Mouse (Mus musculus) embryonic facial prominence, embryonic 15.5 days (tissue): ENCODE data around the gene Sidt1. TPM values are rescaled to one million over a fixed set of nuclear protein-coding genes. Genes with fewer than 3 reads are reported as not detected.

Source experiments
- ATAC-seq: fragments of 200-750 bp; cut with Nextera tagmentation; 2 replicates; pipeline ENCODE4 v1.8.0; 2017; ENCODE audit warnings: low read depth, moderate TSS enrichment; ENCODE audit not compliant: insufficient number of reproducible peaks, low FRiP score, low TSS enrichment
- H3K27ac ChIP-seq: fragments of 300-500 bp; sonication (generic); replicated peaks from 2 replicates; pipeline ENCODE4 v1.5.1; 2015; ENCODE audit warnings: mild to moderate bottlenecking, inconsistent platforms
- H3K27me3 ChIP-seq: fragments of 300-500 bp; sonication (generic); 2 replicates; pipeline ENCODE4 v1.6.1; 2015; ENCODE audit warnings: inconsistent platforms
- H3K36me3 ChIP-seq: fragments of 300-500 bp; sonication (generic); 2 replicates; pipeline ENCODE4 v1.6.1; 2015; ENCODE audit warnings: mild to moderate bottlenecking, inconsistent platforms
- H3K4me1 ChIP-seq: fragments of 300-500 bp; sonication (generic); 2 replicates; pipeline ENCODE4 v1.6.1; 2015; ENCODE audit warnings: inconsistent platforms
- H3K4me2 ChIP-seq: fragments of 300-500 bp; sonication (generic); replicated peaks from 2 replicates; pipeline ENCODE4 v1.6.1; 2015; ENCODE audit warnings: mild to moderate bottlenecking, inconsistent platforms
- H3K4me3 ChIP-seq: fragments of 300-500 bp; sonication (generic); replicated peaks from 2 replicates; pipeline ENCODE4 v1.5.1; 2015; ENCODE audit warnings: mild to moderate bottlenecking, inconsistent platforms
- H3K9ac ChIP-seq: fragments of 300-500 bp; sonication (generic); 2 replicates; pipeline ENCODE4 v1.6.1; 2015; ENCODE audit warnings: inconsistent platforms
- H3K9me3 ChIP-seq: fragments of 300-500 bp; sonication (generic); replicated peaks from 2 replicates; pipeline ENCODE4 v1.6.1; 2016; ENCODE audit warnings: inconsistent platforms
- WGBS: fragments of 180-500 bp; shearing (Covaris S2); methylation state at CpG from one replicate; pipeline ENCODE4 v1.1.7; 2015; 5-methylcytosine and 5-hydroxymethylcytosine counted together
- polyA plus RNA-seq: library from polyadenylated mRNA; unstranded; fragments of >200 nt; fragmentation: Nextera tagmentation; extraction: Ambion mirVana; gene quantifications from 2 replicates; pipeline ENCODE4 v1.2.1, GENCODE M21; 2015

Sidt1 gene
- polyA plus RNA-seq, 1 experiment from 2014 or later, result 0.32 TPM

DNA sequence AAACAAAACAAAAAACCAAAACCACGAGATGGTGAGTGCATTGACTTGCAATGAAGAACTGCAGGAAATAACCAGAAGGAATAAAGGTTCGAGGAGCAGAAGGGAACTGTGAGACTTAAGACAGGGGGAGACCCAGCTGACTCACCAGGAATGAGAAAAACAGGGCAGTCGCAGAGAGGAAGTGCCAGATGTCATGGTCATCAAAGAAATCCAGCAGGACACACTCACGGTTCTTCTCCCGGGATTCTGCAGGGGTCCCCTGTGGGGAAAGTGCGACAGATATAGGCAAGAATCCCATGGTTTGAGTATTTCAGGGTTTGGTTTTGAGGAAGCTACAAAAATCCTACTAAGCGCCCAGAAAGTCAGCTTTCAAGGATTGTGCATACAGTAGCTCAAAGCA lies 89.7 kb downstream of the Sidt1 start:
- ATAC-seq, result no peak
- Histone ChIP-seq H3K9ac (no peak overlapping the region), H3K36me3 (no peaks in the 10 kb centered on the region), H3K4me1 (no peaks in the 10 kb centered on the region), H3K27ac (no peak overlapping the region), H3K27me3 (no peaks in the 10 kb centered on the region), H3K9me3 (no peaks in the 10 kb centered on the region), H3K4me3 (no peak overlapping the region), H3K4me2 (no peak overlapping the region)
- 59% methylated on average over 7 of the region's 7 CpGs for WGBS

DNA sequence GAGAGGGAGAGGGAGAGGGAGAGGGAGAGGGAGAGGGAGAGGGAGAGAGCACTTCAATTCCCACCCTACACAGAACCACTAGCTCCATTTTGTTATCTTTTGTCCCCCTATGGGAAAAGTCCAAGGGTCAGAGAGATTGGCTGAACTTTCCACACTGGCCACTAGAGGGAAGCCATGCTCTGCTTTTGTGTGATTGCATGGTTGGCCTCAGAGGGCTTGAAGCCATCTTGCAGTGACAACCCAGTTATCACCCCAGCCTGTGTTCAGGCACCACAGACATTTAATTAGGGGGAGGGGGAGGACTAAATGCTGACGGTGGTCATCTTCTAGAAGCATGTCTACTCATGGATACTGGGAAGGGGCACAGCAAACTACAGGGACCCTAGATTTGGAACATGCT lies 90.4 kb downstream of the Sidt1 start:
- Histone ChIP-seq H3K4me3 (no peak overlapping the region), H3K36me3 (no peaks in the 10 kb centered on the region), H3K9me3 (no peaks in the 10 kb centered on the region), H3K27me3 (no peaks in the 10 kb centered on the region), H3K4me1 (no peaks in the 10 kb centered on the region), H3K27ac (no peak overlapping the region), H3K4me2 (no peak overlapping the region), H3K9ac (no peak overlapping the region)
- ATAC-seq, result no peak
- WGBS, result 3% methylated on average over 1 of the region's 1 CpGs

DNA sequence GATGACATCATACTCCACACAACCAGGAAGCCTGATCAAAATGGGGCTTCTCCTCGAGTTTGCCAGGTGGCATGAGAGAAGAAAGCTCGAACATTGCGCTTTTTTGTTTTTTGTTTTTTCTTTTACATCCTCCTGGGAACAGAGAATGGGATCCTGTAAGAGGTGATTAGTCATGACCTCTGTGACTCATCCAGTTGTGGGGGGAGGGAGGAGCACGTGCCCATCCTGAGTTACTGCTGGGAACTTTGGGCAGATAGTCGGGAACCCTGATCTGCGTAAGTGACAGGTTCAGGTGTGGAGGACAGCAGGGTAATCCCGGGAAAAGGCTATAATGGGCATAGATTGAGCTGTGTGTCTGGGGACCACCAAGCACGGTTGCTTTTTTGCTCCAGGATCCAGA lies 92.6 kb downstream of the Sidt1 start:
- WGBS, result 58% methylated on average over 8 of the region's 8 CpGs
- Histone ChIP-seq H3K4me1 (no peaks in the 10 kb centered on the region), H3K27me3 (no peaks in the 10 kb centered on the region)

DNA sequence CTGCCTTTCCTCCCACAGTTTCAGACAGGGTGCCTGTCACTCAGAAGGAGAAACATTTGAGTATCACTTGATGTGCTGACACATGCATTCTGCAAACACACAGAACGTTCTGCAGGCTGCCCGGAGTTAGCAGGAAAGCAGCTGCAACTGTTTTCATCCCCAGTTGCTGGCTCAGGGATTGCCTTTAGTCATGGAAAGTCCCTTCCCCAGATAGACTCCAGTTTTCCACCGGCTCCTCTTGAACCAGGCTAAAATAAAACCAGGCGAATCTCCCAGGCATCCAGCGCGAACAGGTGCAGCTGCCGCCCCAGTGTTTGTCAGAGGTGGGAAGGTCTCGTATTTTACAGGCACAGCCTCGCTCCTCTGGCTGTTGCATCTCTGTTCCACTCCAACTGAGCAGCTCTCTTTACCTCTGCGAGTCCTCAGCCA lies 94.1 kb downstream of the Sidt1 start:
- Histone ChIP-seq H3K27me3 (no peaks in the 10 kb centered on the region), H3K36me3 (no peaks in the 10 kb centered on the region), H3K4me1 (no peaks in the 10 kb centered on the region), H3K9me3 (no peaks in the 10 kb centered on the region), H3K4me3 (no peak overlapping the region), H3K4me2 (no peak overlapping the region), H3K27ac (no peak overlapping the region; the same call in 1 of the 2 replicates), H3K9ac (no peak overlapping the region)
- ATAC-seq, result peak; percentile 72
- WGBS, result 34% methylated on average over 10 of the region's 10 CpGs

More for the DNA sequence above, 92.6 kb downstream of the Sidt1 start:
- ATAC-seq, result no peak
- H3K9ac ChIP-seq, result no peak overlapping the region
- no peak overlapping the region for H3K27ac ChIP-seq
- no peak overlapping the region for H3K4me2 ChIP-seq
- H3K9me3 ChIP-seq, result no peaks in the 10 kb centered on the region
- H3K36me3 ChIP-seq, result no peaks in the 10 kb centered on the region
- no peak overlapping the region for H3K4me3 ChIP-seq

DNA sequence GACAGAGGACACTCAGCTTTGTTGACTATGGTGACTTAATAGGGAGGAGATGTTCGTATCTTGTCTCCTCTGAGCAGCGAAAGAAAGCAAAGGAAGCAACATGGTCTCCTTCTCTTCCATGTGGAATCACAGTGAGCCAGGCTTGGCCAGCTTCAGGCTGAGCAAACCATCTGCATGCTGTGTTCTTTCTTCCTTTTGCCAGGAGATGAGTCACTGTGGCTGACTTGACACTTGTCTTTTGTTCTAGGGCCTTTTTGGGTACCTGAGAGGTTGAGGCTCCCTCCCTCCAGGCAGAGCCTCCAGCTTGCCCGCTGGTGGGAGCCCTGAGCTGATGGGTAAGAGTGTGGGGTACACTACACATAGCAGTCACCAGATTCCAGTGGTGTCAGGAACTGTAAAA lies 95.2 kb downstream of the Sidt1 start:
- no peak for ATAC-seq
- H3K4me2 ChIP-seq, result no peak overlapping the region
- 0 out of 2 replicates have a peak overlapping the region, but pooled peaks have one; percentile 49 for H3K27ac ChIP-seq
- no peak overlapping the region for H3K4me3 ChIP-seq
- H3K27me3 ChIP-seq, result no peaks in the 10 kb centered on the region
- WGBS, result 74% methylated on average over 3 of the region's 3 CpGs
- no peaks in the 10 kb centered on the region for H3K4me1 ChIP-seq
- H3K9ac ChIP-seq, result no peak overlapping the region
- no peaks in the 10 kb centered on the region for H3K9me3 ChIP-seq
- H3K36me3 ChIP-seq, result no peaks in the 10 kb centered on the region

DNA sequence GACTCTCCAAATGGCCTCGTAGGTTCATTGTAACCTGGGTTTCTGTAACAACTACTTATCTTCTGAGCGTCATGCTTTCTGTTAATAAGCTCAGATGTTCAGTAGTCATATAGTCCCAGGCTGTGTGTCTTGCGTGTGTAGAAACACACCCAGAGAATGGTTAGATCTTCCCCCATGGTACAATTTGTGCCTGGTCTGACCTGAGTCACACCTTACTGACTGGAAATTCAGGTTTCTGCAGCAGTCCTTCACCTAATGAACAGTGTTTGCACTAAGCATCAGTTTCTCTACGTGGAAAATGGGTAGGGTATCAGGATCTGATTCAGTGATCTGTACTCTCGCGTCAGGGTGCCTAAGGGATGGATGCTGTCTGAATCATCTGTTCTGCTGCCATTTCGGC lies 100.0 kb downstream of the Sidt1 start:
- Histone ChIP-seq H3K4me3 (no peak overlapping the region), H3K9me3 (0 out of 2 replicates have a peak, but pooled peaks cover 2% of the 10 kb centered on the region), H3K4me2 (no peak overlapping the region), H3K4me1 (no peaks in the 10 kb centered on the region), H3K27ac (no peak overlapping the region), H3K9ac (no peak overlapping the region), H3K27me3 (no peaks in the 10 kb centered on the region), H3K36me3 (no peaks in the 10 kb centered on the region)
- ATAC-seq, result no peak
- WGBS, result 80% methylated on average over 7 of the region's 7 CpGs

DNA sequence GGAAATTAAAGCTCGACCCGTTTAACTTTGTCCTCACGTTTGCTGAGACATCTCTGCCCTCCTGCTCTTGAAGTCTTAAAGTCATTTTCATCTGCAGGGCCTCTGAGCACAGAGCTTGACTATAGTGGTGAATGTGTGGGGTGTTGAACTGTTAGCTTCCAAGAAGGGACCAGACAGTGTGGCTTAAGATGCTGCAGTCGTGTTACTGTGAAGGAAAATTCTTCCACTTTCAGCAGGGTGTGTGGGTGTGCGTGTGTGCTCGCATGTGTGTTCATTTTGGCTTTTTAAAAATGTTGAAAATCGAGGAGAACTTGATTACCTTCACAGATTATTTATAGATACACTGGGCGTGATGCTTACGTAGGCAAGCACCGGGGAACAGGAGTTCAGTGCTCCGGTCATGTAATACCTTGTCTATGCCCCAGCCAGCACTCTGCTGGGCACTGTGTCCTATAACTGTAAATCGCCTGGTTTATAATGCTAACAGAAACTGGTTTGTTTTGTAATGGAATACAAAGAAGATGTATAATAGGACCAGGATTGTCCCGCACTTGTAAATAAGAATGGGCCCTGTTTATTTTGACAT lies 106.2 kb downstream of the Sidt1 start:
- no peaks in the 10 kb centered on the region for H3K27me3 ChIP-seq
- H3K36me3 ChIP-seq, result no peaks in the 10 kb centered on the region
- H3K9me3 ChIP-seq, result 0 out of 2 replicates have a peak, but pooled peaks cover 2% of the 10 kb centered on the region
- no peak for ATAC-seq
- no peaks in the 10 kb centered on the region; the same call in 1 of the 2 replicates for H3K4me1 ChIP-seq
- 82% methylated on average over 13 of the region's 13 CpGs for WGBS
- no peak overlapping the region for H3K4me2 ChIP-seq
- H3K9ac ChIP-seq, result no peak overlapping the region
- H3K4me3 ChIP-seq, result no peak overlapping the region
- no peak overlapping the region for H3K27ac ChIP-seq

DNA sequence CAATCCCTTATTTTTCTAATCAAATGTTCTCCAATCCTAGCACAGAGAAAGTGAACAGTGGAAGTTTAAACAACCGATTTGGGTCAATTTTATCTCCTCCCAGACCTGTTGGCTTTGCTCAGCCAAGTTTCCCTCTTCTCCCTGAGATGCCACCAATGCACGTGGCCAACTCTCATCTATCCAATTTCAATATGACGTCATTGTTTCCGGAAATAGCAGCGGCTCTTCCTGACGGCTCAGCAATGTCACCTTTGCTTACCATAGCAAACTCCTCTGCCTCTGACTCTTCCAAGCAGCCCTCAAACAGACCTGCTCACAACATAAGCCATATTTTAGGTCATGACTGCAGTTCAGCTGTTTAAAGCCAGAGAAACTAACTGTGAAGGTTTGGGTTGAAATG lies 111.5 kb downstream of the Sidt1 start:
- no peak overlapping the region for H3K27ac ChIP-seq

DNA sequence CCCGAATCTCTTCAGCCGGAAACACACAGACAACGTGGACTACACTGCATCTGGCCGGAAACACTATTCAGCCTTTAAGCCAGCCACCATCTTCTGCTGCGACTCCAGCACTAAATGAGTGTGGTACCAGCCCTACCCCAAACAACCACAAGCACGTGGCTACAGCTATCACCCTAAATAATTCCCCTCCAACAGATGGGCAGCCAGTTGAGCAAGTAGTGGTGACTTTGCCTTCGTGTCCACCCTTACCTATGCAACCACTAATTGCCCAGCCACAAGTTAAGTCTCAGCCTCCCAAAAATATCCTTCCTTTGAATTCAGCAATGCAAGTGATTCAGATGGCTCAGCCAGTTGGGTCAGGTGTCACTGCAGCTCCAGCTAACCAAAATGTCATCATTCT lies 116.6 kb downstream of the Sidt1 start:
- no peaks in the 10 kb centered on the region for H3K27me3 ChIP-seq
- no peak overlapping the region for H3K9ac ChIP-seq
- H3K27ac ChIP-seq, result no peak overlapping the region
- ATAC-seq, result no peak
- WGBS, result 95% methylated on average over 7 of the region's 7 CpGs
- H3K36me3 ChIP-seq, result peaks cover 87% of the 10 kb centered on the region
- no peaks in the 10 kb centered on the region for H3K9me3 ChIP-seq
- H3K4me1 ChIP-seq, result no peaks in the 10 kb centered on the region
- H3K4me3 ChIP-seq, result no peak overlapping the region
- H3K4me2 ChIP-seq, result no peak overlapping the region

More for the DNA sequence above, 111.5 kb downstream of the Sidt1 start:
- WGBS, result 68% methylated on average over 6 of the region's 6 CpGs
- Histone ChIP-seq H3K36me3 (peaks cover 47% of the 10 kb centered on the region), H3K27me3 (no peaks in the 10 kb centered on the region), H3K9me3 (no peaks in the 10 kb centered on the region), H3K9ac (no peak overlapping the region), H3K4me3 (no peak overlapping the region), H3K4me1 (no peaks in the 10 kb centered on the region; the same call in 1 of the 2 replicates), H3K4me2 (no peak overlapping the region)
- ATAC-seq, result no peak

DNA sequence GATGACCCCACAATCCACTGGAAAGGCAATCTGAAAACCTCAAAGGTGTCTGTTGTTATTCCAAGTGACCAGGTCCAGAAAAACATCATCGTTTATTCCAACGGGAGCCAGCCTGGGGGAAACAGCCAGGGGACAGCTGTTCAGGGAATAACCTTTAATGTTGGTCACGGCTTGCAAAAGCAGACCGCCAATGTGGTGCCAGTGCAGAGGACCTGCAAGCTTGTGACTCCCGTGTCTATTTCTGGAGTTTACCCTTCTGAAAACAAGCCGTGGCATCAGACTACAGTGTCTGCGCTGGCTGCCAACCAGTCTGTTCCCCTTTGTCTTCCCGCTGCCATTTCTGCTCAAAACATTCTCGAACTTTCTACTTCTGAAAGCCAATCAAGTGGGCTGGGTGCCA lies 117.5 kb downstream of the Sidt1 start:
- 92% methylated on average over 9 of the region's 9 CpGs for WGBS
- Histone ChIP-seq H3K4me2 (no peak overlapping the region), H3K27ac (no peak overlapping the region), H3K4me1 (no peaks in the 10 kb centered on the region), H3K9ac (no peak overlapping the region), H3K27me3 (no peaks in the 10 kb centered on the region), H3K4me3 (no peak overlapping the region), H3K36me3 (peaks cover 80% of the 10 kb centered on the region), H3K9me3 (no peaks in the 10 kb centered on the region)
- ATAC-seq, result no peak

DNA sequence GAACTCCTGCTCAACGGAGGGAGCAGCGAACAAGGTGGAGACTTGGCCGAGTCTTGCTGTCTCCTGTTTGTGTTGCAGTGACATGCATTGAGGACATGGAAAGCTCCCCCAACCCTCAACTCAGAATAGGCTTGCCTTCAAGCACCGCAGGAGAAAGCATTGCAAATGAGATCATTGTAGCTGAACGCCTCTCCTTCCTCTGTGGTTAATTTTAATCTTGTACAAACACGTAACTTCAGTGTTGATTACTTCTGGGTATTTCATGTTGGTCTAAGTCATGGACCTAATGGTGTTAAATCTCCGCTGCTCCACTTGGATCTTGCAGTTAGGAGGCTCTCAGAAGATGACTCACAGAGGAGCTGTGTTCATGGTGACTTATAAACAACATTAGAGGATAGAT lies 120.3 kb downstream of the Sidt1 start:
- Histone ChIP-seq H3K4me1 (no peaks in the 10 kb centered on the region), H3K36me3 (peaks cover 61% of the 10 kb centered on the region), H3K9me3 (no peaks in the 10 kb centered on the region), H3K4me2 (no peak overlapping the region), H3K4me3 (no peak overlapping the region), H3K9ac (no peak overlapping the region), H3K27ac (no peak overlapping the region), H3K27me3 (no peaks in the 10 kb centered on the region)
- ATAC-seq, result no peak
- 77% methylated on average over 7 of the region's 7 CpGs for WGBS

DNA sequence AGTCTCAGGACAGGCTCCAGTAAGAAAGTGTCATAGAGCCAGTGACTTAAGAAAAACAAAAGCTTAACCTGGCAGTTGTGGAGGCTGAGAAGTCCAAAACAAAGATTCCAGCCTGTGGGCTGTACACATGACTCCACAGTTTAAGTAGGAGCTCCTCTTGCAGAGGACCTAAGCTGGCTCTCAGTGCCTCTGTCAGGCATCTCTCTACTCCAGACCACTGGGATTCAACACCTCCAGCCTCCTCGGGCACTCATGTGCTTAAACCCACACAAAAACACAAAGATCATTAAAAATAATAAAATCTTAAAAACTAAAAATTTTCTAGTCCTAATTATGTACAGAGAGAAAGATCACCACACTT lies 122.0 kb downstream of the Sidt1 start:
- no peak overlapping the region for H3K4me3 ChIP-seq
- 81% methylated on average over 1 of the region's 1 CpGs for WGBS
- H3K4me1 ChIP-seq, result no peaks in the 10 kb centered on the region
- H3K27ac ChIP-seq, result no peak overlapping the region
- H3K4me2 ChIP-seq, result no peak overlapping the region
- H3K9me3 ChIP-seq, result no peaks in the 10 kb centered on the region
- no peak for ATAC-seq
- H3K9ac ChIP-seq, result no peak overlapping the region
- no peaks in the 10 kb centered on the region for H3K27me3 ChIP-seq
- H3K36me3 ChIP-seq, result peaks cover 55% of the 10 kb centered on the region
